Mouse (Mus musculus) monocyte, adult 5-6 weeks (primary cell): ENCODE measurements around the gene Pitpnm1. TPM values are rescaled to one million over a fixed set of nuclear protein-coding genes. Genes with fewer than 3 reads are reported as not detected.

ENCODE experiments used
- ATAC-seq: fragments of 153-309, 156-312 bp; replicated peaks from 2 replicates; pipeline ENCODE4 v1.8.0; 2017; ENCODE audit warnings: mild to moderate bottlenecking; ENCODE audit not compliant: low TSS enrichment, insufficient number of reproducible peaks, severe bottlenecking, poor library complexity, low FRiP score
- total RNA-seq: library from RNA; stranded (forward); fragments of 200-1000, 200-491, 200-594 nt; gene quantifications from 3 replicates; pipeline ENCODE4 v1.2.3, GENCODE M21; 2017

The Pitpnm1 gene
- total RNA-seq, 1 experiment from 2014 or later = 127 TPM

DNA sequence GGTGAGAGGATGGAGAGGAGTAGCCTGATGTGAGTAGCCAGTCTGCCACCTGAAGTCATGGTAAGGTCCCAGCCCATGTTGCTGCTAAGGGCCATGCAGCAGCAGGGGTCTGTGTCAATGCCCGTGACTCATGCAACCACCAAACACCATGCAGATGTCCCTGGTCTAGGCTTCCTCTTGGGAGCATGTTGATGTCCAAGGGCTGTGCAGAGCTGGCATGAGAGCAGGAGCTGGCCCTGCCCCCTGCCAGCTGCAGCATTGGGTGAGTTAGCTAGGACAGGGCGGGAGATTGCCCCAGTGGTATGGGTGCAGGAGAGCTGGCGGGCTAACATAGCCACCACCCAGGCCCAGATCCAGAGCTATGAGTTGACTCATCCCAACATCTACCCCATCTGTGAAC, 9.4 kb upstream of the Pitpnm1 start:
- no peak; the same call in 1 of the 2 replicates for ATAC-seq

DNA sequence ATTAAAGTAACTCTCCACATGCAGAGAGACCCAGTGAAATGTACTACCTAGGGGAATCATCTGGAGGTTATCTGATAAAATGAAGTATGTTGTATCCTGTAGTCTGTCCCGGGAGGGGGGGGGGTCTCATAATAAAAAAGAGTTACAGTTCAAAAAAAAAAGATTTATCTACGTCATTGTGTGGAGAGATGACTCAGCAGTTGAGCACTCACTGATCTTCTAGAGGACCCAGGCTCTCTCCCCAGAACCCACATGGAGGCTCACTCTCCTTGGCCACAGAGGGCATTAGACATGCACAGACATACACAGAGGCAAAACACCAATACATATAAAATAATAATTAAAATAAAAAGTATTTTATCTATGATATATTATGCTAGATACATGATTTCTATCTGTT, 8.4 kb upstream of the Pitpnm1 start:
- ATAC-seq = no peak

DNA sequence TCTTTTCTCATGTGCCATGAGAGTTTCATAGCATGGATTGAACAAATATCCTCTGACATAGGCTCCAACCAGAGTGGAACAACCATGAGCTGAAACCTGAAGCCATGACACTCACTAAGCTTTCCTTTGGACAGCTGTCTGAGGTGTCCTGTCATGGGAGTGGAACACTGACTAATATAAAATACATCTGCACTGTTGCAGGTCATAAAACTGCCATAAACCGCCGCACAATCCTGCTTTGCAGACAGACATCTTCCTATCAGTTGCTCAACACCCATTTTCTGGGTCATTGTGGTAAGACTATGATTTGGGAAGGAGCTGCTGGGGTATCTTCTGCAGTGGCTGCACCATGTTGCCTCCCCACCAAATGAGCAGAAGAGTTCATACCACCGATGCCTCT, 7.0 kb upstream of the Pitpnm1 start:
- no peak for ATAC-seq

- no peak for ATAC-seq
Measured at GRCm38 (mm10) chr19:4093772-4094171, 6.0 kb upstream of the Pitpnm1 start.

DNA sequence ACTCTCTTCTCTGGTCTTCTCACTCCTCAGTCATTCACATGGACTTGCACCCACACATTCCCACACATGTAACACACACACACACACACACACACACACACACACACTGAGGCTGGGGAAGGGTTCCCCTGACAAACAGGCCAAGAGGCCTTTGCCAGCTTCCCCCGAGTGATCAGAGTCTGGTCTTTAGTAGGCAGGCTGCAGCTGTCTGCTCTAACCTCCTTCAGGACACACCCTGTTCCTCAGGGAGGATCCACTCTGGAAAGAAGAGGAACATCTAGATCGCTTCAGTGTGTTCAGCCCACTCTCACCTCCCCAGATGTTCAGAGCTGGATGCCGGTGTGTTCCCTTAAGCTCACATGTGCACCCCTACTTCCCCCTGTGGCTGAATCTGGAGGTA, 5.5 kb upstream of the Pitpnm1 start:
- no peak for ATAC-seq

DNA sequence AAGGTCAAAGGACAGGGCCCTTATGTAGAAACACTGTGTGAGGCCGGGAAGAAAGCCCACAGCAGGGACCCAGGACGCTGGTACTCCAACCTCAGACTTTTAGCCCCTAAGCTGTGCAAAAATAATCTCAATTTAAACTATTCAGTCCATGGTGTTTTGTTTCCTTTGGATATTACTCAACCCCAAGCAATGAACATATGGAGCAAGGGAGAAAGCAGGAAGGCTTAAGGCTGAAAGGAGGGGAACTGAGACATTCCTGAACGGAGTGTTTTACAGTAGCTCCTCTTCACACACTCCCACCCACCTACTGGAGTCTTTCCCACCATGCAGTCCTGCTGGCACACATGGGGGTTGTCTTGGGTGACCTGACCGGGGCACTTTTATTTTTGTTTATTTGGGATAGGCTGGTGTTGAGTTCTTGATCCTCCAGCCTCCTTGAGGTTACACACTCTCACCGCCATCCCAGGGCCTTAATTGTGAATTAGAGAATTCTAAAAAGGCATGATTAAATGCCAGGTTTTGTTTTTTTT, 5.0 kb upstream of the Pitpnm1 start:
- no peak for ATAC-seq

GRCm38 (mm10) chr19:4095802-4096201, 4.0 kb upstream of the Pitpnm1 start:
- ATAC-seq = no peak

- peak; percentile 67 for ATAC-seq
Measured at GRCm38 (mm10) chr19:4096642-4097440, 3.0 kb upstream of the Pitpnm1 start, which contains the start of gene Cdk2ap2. Gene Cdk2ap2 (plus strand): TSS chr19:4097182.

- ATAC-seq = peak; percentile 28
Measured at GRCm38 (mm10) chr19:4097441-4097825, 2.4 kb upstream of the Pitpnm1 start.

- ATAC-seq = peak; percentile 4; the same call in 1 of the 2 replicates
Measured at GRCm38 (mm10) chr19:4098426-4098825, 1.4 kb upstream of the Pitpnm1 start.

GRCm38 (mm10) chr19:4099056-4099455, 742 bp upstream of the Pitpnm1 start:
- peak; percentile 45 for ATAC-seq

DNA sequence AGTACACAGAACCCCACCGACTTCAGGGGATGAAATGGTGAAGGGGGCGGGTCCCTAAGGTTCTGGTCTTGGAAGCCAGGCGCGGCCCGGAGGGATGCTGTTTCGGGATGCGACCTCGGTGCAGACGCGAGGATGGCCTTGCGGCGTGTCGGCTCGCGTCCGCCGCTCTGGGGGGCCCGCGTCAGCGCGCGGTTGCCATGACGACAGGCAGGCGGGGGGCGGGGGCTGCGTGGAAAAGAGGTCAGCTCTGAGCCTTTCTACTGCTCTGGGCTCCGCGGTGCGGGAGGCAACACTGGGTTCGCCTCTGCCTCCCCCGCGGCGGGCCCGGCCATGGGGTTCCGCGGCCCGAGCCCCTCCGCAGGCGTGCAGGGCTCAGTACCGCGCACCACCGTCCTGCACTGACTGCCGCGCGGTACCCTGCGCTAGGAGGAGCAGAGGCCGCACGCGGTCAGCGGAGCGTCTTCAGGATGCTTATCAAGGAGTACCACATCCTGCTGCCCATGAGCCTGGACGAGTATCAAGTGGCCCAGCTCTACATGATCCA, 992 bp downstream of the Pitpnm1 start:
- ATAC-seq = no peak

- no peak for ATAC-seq
Measured at GRCm38 (mm10) chr19:4101466-4101865, 1.7 kb downstream of the Pitpnm1 start.

DNA sequence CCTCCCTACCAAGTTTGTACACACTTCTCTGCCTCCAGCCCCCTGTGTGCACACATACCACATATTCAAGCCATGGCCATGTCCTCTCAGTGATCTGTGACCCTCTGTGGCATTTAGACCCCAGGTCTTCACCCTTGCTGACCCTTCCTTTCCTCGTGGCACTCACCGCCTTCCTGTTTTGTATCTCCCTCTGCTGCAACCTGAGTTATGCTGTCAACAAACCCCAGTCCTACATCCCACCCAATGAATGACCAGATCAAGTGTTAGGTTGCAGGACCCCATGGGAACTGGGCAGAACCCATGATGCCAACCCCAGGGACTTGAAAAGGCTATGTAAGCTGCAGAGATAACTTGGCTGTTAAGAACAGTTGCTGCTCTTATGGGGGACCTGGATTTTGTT, 2.3 kb downstream of the Pitpnm1 start:
- no peak for ATAC-seq

GRCm38 (mm10) chr19:4102626-4103025, 2.8 kb downstream of the Pitpnm1 start:
- no peak for ATAC-seq

GRCm38 (mm10) chr19:4103294-4103693, 3.5 kb downstream of the Pitpnm1 start:
- ATAC-seq = no peak

- no peak for ATAC-seq
Measured at GRCm38 (mm10) chr19:4103792-4104191, 4.0 kb downstream of the Pitpnm1 start.

- no peak for ATAC-seq
Measured at GRCm38 (mm10) chr19:4104675-4105194, 4.9 kb downstream of the Pitpnm1 start.

DNA sequence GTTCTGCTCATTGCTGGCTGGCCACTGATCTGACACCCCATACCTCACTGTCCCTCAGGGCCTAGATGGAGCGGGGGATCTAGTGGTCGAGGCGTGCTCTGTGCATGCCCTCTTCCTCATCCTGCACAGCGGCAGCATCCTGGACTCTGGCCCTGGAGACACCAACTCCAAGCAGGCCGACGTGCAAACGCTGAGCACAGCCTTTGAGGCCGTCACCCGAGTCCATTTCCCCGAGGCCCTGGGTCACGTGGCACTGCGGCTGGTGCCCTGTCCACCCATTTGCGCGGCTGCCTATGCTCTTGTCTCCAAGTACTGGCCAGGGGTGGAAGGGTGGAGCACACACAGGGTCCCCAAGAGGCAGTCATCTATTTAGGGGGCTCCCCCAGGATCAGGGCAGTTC, 6.9 kb downstream of the Pitpnm1 start:
- no peak for ATAC-seq

- no peak for ATAC-seq
Measured at GRCm38 (mm10) chr19:4108535-4108934, 8.7 kb downstream of the Pitpnm1 start.
